Mouse (Mus musculus) thymus, adult 2 months (tissue): ENCODE data around the gene Ttc25. TPM values are rescaled to one million over a fixed set of nuclear protein-coding genes. Genes with fewer than 3 reads are reported as not detected.

Source experiments
- DNase-seq: peaks from one replicate; pipeline ENCODE4 v3.0.0; 2021
- H3K27ac ChIP-seq: fragments of 200-500 bp; 2 replicates; pipeline ENCODE4 v1.5.1; 2012; ENCODE audit warnings: low read length, control low read depth; ENCODE audit not compliant: control insufficient read depth, insufficient read depth
- H3K27me3 ChIP-seq: fragments of 200-500 bp; 2 replicates; pipeline ENCODE4 v1.6.1; 2012; ENCODE audit warnings: mild to moderate bottlenecking, low read length, moderate library complexity, mixed read lengths; ENCODE audit not compliant: control insufficient read depth, insufficient read depth
- H3K36me3 ChIP-seq: fragments of 200-500 bp; 2 replicates; pipeline ENCODE4 v1.6.1; 2012; ENCODE audit warnings: mild to moderate bottlenecking, low read length, moderate library complexity; ENCODE audit not compliant: control insufficient read depth, insufficient read depth
- H3K4me1 ChIP-seq: fragments of 200-500 bp; replicated peaks from 2 replicates; pipeline ENCODE4 v1.6.1; 2012; ENCODE audit warnings: low read length; ENCODE audit not compliant: control insufficient read depth, insufficient read depth
- H3K4me3 ChIP-seq: fragments of 200-500 bp; 2 replicates; pipeline ENCODE4 v1.5.1; 2012; ENCODE audit warnings: mild to moderate bottlenecking, low read length, control low read depth, moderate library complexity; ENCODE audit not compliant: control insufficient read depth, insufficient read depth
- POLR2A ChIP-seq: fragments of 200-500 bp; IDR thresholded peaks from 2 replicates; pipeline ENCODE4 v1.6.1; 2012; ENCODE audit warnings: mild to moderate bottlenecking, low read length, control low read depth, moderate library complexity; ENCODE audit not compliant: control insufficient read depth, poor library complexity, insufficient read depth; ENCODE audit errors: extremely low read depth
- WGBS: fragments of 180-500 bp; shearing (Covaris S2); methylation state at CpG from one replicate; pipeline ENCODE4 v1.1.7; 2018; 5-methylcytosine and 5-hydroxymethylcytosine counted together
- polyA plus RNA-seq: library from polyadenylated mRNA; depleted of rRNA; stranded (reverse); fragments of >200 nt; gene quantifications from 2 replicates; pipeline ENCODE4 v1.2.3, GENCODE M21; 2012; rRNA removed

The Ttc25 gene
- polyA plus RNA-seq, 1 experiment, result 0.58 TPM

DNA sequence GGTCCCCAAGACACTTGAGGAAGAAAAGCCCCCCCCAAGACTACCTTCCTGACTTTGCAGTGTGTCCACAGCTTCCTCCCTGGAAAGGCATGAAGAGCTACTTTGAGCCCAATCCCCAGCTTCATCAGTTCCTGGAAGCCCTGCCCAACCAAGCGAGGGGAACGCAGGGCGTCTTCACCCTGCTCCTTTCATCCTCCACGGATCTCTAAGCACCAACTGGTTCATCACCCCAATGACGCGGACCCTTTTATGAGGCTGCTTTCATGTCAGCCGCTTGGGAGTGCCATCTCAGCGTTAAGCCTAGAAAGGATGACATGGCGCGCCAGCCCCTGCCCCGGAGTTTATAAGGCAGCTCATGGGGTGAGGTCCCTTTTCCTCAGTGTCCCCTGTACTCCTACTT, 74.6 kb downstream of the Ttc25 start, which contains the start of gene Dnajc7:
Gene Dnajc7 (minus strand): TSS at position 187 of the 400 bp plus-strand sequence.
- no peak for TF ChIP-seq POLR2A
- peak within 1 kb of the TSS; percentile 66 for H3K27ac ChIP-seq
- DNase-seq, result no peak
- H3K4me3 ChIP-seq, result peak within 1 kb of the TSS; percentile 62
- H3K27me3 ChIP-seq, result no peaks in the 10 kb centered on the region
- 8% methylated on average over 11 of the region's 11 CpGs for WGBS
- peaks cover 14% of the 10 kb centered on the region for H3K4me1 ChIP-seq
- no peaks in the 10 kb centered on the region for H3K36me3 ChIP-seq

Other genes starting within 250 kb of the Ttc25 start
- gene Eif1, start 225.7 kb upstream of the Ttc25 start, polyA plus RNA-seq, result 117 and 131 TPM in 2 replicates
- gene Gast, start 211.2 kb upstream of the Ttc25 start, polyA plus RNA-seq, result 2.0 and 2.4 TPM in 2 replicates
- gene Hap1, start 189.5 kb upstream of the Ttc25 start, polyA plus RNA-seq, result 7.7 and 8.6 TPM in 2 replicates
- 220 and 221 TPM in 2 replicates for gene Jup, start 147.8 kb upstream of the Ttc25 start, polyA plus RNA-seq
- gene P3h4, start 130.8 kb upstream of the Ttc25 start, polyA plus RNA-seq, result 22.3 and 23.6 TPM in 2 replicates
- gene Fkbp10, start 129.9 kb upstream of the Ttc25 start, polyA plus RNA-seq, result 7.8 and 9.5 TPM in 2 replicates
- gene Nt5c3b, start 103.8 kb upstream of the Ttc25 start, polyA plus RNA-seq, result 129 and 136 TPM in 2 replicates
- gene Klhl10, start 103.7 kb upstream of the Ttc25 start, polyA plus RNA-seq, result 0.58 and 0.66 TPM in 2 replicates
- 8.0 and 10.4 TPM in 2 replicates for gene Klhl11, start 72.9 kb upstream of the Ttc25 start, polyA plus RNA-seq
- 150 and 214 TPM in 2 replicates for gene Acly, start 17.6 kb upstream of the Ttc25 start, polyA plus RNA-seq
- 138 and 153 TPM in 2 replicates for gene Cnp, start 29.3 kb downstream of the Ttc25 start, polyA plus RNA-seq
- 64.6 and 68.4 TPM in 2 replicates for gene Nkiras2, start 73.6 kb downstream of the Ttc25 start, polyA plus RNA-seq
- 99.8 and 110 TPM in 2 replicates for gene Dnajc7, start 74.6 kb downstream of the Ttc25 start, polyA plus RNA-seq
- 0.32 and 0.55 TPM in 2 replicates for gene Zfp385c, start 146.8 kb downstream of the Ttc25 start, polyA plus RNA-seq
- 24.2 and 27.3 TPM in 2 replicates for gene Dhx58, start 158.7 kb downstream of the Ttc25 start, polyA plus RNA-seq
- 56.4 and 58.1 TPM in 2 replicates for gene Kat2a, start 166.9 kb downstream of the Ttc25 start, polyA plus RNA-seq
- gene Hspb9, start 168.2 kb downstream of the Ttc25 start, polyA plus RNA-seq, result 0.24 and 0.31 TPM in 2 replicates
- 290 and 304 TPM in 2 replicates for gene Rab5c, start 192.6 kb downstream of the Ttc25 start, polyA plus RNA-seq
- 1.1 and 1.2 TPM in 2 replicates for gene Kcnh4, start 214.3 kb downstream of the Ttc25 start, polyA plus RNA-seq
- gene Hcrt, start 217.3 kb downstream of the Ttc25 start, polyA plus RNA-seq, result 0.57 TPM in 1 of 2 replicates, not detected in the other
- gene Ghdc, start 225.3 kb downstream of the Ttc25 start, polyA plus RNA-seq, result 6.8 and 7.9 TPM in 2 replicates